In genomic region chr13:45008150-45008549, GRCm38 (mm10) we compare ENCODE assay signal across 7 mouse cellular contexts. TPM values are rescaled to one million over a fixed set of nuclear protein-coding genes. Genes with fewer than 3 reads are reported as not detected.
DNase-seq lines count a peak whose midpoint lies in the region; ATAC-seq lines count a peak whose summit lies in the region.

No protein-coding gene starts in this region.

- no peaks in the 10 kb centered on the region for H3K27me3 ChIP-seq in limb, embryonic 11.5 days (ENCODE audit: control insufficient read depth, insufficient read depth, low read length)
- no peaks in the 10 kb centered on the region for H3K27me3 ChIP-seq in limb, embryonic 10.5 days (ENCODE audit: low read depth, poor library complexity, severe bottlenecking)

- no peak overlapping the region for H3K9ac ChIP-seq in limb, embryonic 11.5 days (ENCODE audit: low read length)

- H3K4me3 ChIP-seq in limb, embryonic 11.5 days (ENCODE audit: low read depth, low read length), result no peak overlapping the region
- H3K4me3 ChIP-seq in limb, embryonic 10.5 days, result no peak overlapping the region

- no peaks in the 10 kb centered on the region for H3K9me3 ChIP-seq in limb, embryonic 11.5 days (ENCODE audit: control insufficient read depth, low read length)
- H3K9me3 ChIP-seq in limb, embryonic 10.5 days (replicated peaks), result no peaks in the 10 kb centered on the region

- no peak overlapping the region for H3K4me2 ChIP-seq in limb, embryonic 11.5 days (ENCODE audit: low read depth, severe bottlenecking)

- DNase-seq in limb, embryonic 11.5 days (ENCODE audit: low spot score), result peak; percentile 60
- no peak for DNase-seq in limb, embryonic 10.5 days (ENCODE audit: low spot score)
- DNase-seq in R1 (ENCODE audit: low read depth, low spot score), result peak; percentile 86
- DNase-seq in retina, embryonic 14.5 days (ENCODE audit: low spot score), result peak; percentile 47
- no peak for DNase-seq in layer of hippocampus, adult 8-10 months (ENCODE audit: low spot score in 2 of 2)
- DNase-seq in heart, adult 18-20 months, result no peak

- no peak overlapping the region for H3K27ac ChIP-seq in limb, embryonic 11.5 days (replicated peaks; ENCODE audit: low read depth, low read length)
- H3K27ac ChIP-seq in limb, embryonic 10.5 days, result no peak overlapping the region

- 80% methylated on average over 7 of the region's 7 CpGs for WGBS in limb, embryonic 11.5 days
- 77% methylated on average over 7 of the region's 7 CpGs for WGBS in limb, embryonic 10.5 days

- no peak for ATAC-seq in limb, embryonic 11.5 days (ENCODE audit: insufficient number of reproducible peaks, low FRiP score, low TSS enrichment, low read depth)
- ATAC-seq in granulocyte monocyte progenitor cell, adult 5-6 weeks (replicated peaks; ENCODE audit: poor library complexity, severe bottlenecking), result peak; percentile 54

- H3K4me1 ChIP-seq in limb, embryonic 11.5 days (ENCODE audit: control insufficient read depth, insufficient read depth, low read length), result no peaks in the 10 kb centered on the region
- H3K4me1 ChIP-seq in limb, embryonic 10.5 days, result peaks cover 14% of the 10 kb centered on the region

- H3K36me3 ChIP-seq in limb, embryonic 11.5 days (ENCODE audit: control insufficient read depth, insufficient read depth, low read length), result no peaks in the 10 kb centered on the region
- no peaks in the 10 kb centered on the region for H3K36me3 ChIP-seq in limb, embryonic 10.5 days

RNA-seq across cellular contexts. Expression of gene Dtnbp1, which starts 6.2 kb away (rescaled TPM):
- polyA plus RNA-seq in limb, embryonic 11.5 days (2014; fragmentation: Nextera tagmentation; extraction: Ambion mirVana), result 75.3 and 83.3 TPM in 2 replicates
- 91.3 and 100 TPM in 2 replicates for polyA plus RNA-seq in limb, embryonic 10.5 days (2016; fragmentation: Nextera tagmentation; extraction: Ambion mirVana)
- 96.7 and 119 TPM in 2 replicates for total RNA-seq in granulocyte monocyte progenitor cell, adult 5-6 weeks (2014; fragmentation: Nextera tagmentation)
- total RNA-seq in granulocyte monocyte progenitor cell, adult 5-6 weeks (2017), result 78.5 and 90.6 TPM in 2 replicates
- total RNA-seq in layer of hippocampus, adult 8-10 months (2022), result 10 to 100 TPM; 74.6 to 81.1 (median 75.5) TPM
- 100 to 1,000 TPM; 123 to 139 TPM for total RNA-seq in heart, adult 18-20 months (2021)

Comparison
In these comparisons a context has a peak if more than half of its experiments do, and no peak if none do; other contexts are left out.
1. DNase-seq: peak in limb, embryonic 11.5 days (single experiment), R1 (single experiment) and retina, embryonic 14.5 days (single experiment); none in limb, embryonic 10.5 days (single experiment), layer of hippocampus, adult 8-10 months (0 of 2) and heart, adult 18-20 months (0 of 2).